Mouse (Mus musculus) heart, postnatal 0 days (tissue): ENCODE measurements around the gene Gm37240. TPM values are rescaled to one million over a fixed set of nuclear protein-coding genes. Genes with fewer than 3 reads are reported as not detected.

Experiments
- ATAC-seq: fragments of 200-750 bp; cut with Nextera tagmentation; 2 replicates; pipeline ENCODE4 v1.8.0; 2017; ENCODE audit warnings: low read depth, moderate number of reproducible peaks, moderate library complexity; ENCODE audit not compliant: insufficient read depth
- DNase-seq: peaks from one replicate; pipeline ENCODE4 v3.0.0-alpha.2; 2016; ENCODE audit warnings: low spot score
- H3K27ac ChIP-seq: fragments of 300-500 bp; sonication (generic); 2 replicates; pipeline ENCODE4 v1.5.1; 2014; ENCODE audit warnings: low read depth, mild to moderate bottlenecking
- H3K27me3 ChIP-seq: fragments of 300-500 bp; sonication (generic); 2 replicates; pipeline ENCODE4 v1.6.1; 2014; ENCODE audit warnings: low read length, mixed read lengths; ENCODE audit not compliant: control insufficient read depth, insufficient read depth
- H3K36me3 ChIP-seq: fragments of 300-500 bp; sonication (generic); replicated peaks from 2 replicates; pipeline ENCODE4 v1.6.1; 2014; ENCODE audit warnings: low read length, mixed read lengths; ENCODE audit not compliant: control insufficient read depth, insufficient read depth
- H3K4me1 ChIP-seq: fragments of 300-500 bp; sonication (generic); 2 replicates; pipeline ENCODE4 v1.6.1; 2014; ENCODE audit warnings: antibody characterized with exemption; ENCODE audit not compliant: control insufficient read depth, insufficient read depth
- H3K4me2 ChIP-seq: fragments of 300-500 bp; sonication (generic); 2 replicates; pipeline ENCODE4 v1.6.1; 2014; ENCODE audit warnings: low read depth, mild to moderate bottlenecking, low read length, moderate library complexity
- H3K4me3 ChIP-seq: fragments of 300-500 bp; sonication (generic); 2 replicates; pipeline ENCODE4 v1.5.1; 2014; ENCODE audit warnings: low read depth, low read length
- H3K9ac ChIP-seq: fragments of 300-500 bp; sonication (generic); replicated peaks from 2 replicates; pipeline ENCODE4 v1.6.1; 2014; ENCODE audit warnings: low read depth, low read length, mixed read lengths
- H3K9me3 ChIP-seq: fragments of 300-500 bp; sonication (generic); replicated peaks from 2 replicates; pipeline ENCODE4 v1.6.1; 2016; ENCODE audit warnings: low read length; ENCODE audit not compliant: control insufficient read depth
- CTCF ChIP-seq: IDR thresholded peaks from 2 replicates; pipeline ENCODE4 v1.5.1; 2016; ENCODE audit warnings: antibody characterized with exemption, control low read depth, low read depth
- EP300 ChIP-seq: IDR thresholded peaks from 2 replicates; pipeline ENCODE4 v1.6.1; 2016; ENCODE audit warnings: antibody characterized with exemption, low read depth
- WGBS: fragments of 180-500 bp; shearing (Covaris S2); extraction: QIAGEN DNeasy Blood & Tissue Kit; methylation state at CpG from one replicate; pipeline ENCODE4 v1.1.7; 2014; 5-methylcytosine and 5-hydroxymethylcytosine counted together
- polyA plus RNA-seq: library from polyadenylated mRNA; unstranded; fragments of >200 nt; fragmentation: Nextera tagmentation; extraction: Ambion mirVana; gene quantifications from 2 replicates; pipeline ENCODE4 v1.2.1, GENCODE M21; 2015
- total RNA-seq: library from RNA; depleted of rRNA; stranded (reverse); fragments of >200 nt; gene quantifications from 2 replicates; pipeline ENCODE4 v1.2.3, GENCODE M21; 2014; ENCODE audit warnings: low replicate concordance

Gene Gm37240
- total and polyA plus RNA-seq, 2 experiments from 2014 or later = 21.7 to 72.1 TPM

GRCm38 (mm10) chr3:85417663-85418062, 469.7 kb downstream of the Gm37240 start:
- DNase-seq (no peak), ATAC-seq (no peak)
- H3K4me3 ChIP-seq = no peak overlapping the region
- no peak overlapping the region for H3K9ac ChIP-seq
- no peak overlapping the region for H3K27ac ChIP-seq
- H3K9me3 ChIP-seq = no peaks in the 10 kb centered on the region
- H3K4me1 ChIP-seq = no peaks in the 10 kb centered on the region
- no peak for TF ChIP-seq EP300
- 79% methylated on average over 4 of the region's 4 CpGs for WGBS
- H3K27me3 ChIP-seq = no peaks in the 10 kb centered on the region
- H3K4me2 ChIP-seq = no peak overlapping the region
- H3K36me3 ChIP-seq = no peaks in the 10 kb centered on the region

- peaks cover 19% of the 10 kb centered on the region for H3K9me3 ChIP-seq
- no peaks in the 10 kb centered on the region for H3K36me3 ChIP-seq
- no peak for DNase-seq
- no peak overlapping the region for H3K9ac ChIP-seq
- H3K27ac ChIP-seq = no peak overlapping the region
- no peaks in the 10 kb centered on the region for H3K27me3 ChIP-seq
- no peak for ATAC-seq
- no peak overlapping the region for H3K4me2 ChIP-seq
- no peaks in the 10 kb centered on the region for H3K4me1 ChIP-seq
- no peak overlapping the region for H3K4me3 ChIP-seq
- TF ChIP-seq EP300 = no peak
- no peak for TF ChIP-seq CTCF
Observed at GRCm38 (mm10) chr3:85398841-85399240, 488.5 kb downstream of the Gm37240 start.

- 88% methylated on average over 1 of the region's 1 CpGs for WGBS
- ATAC-seq (no peak), DNase-seq (no peak)
- Histone ChIP-seq H3K9me3 (peaks cover 19% of the 10 kb centered on the region), H3K4me3 (no peak overlapping the region), H3K36me3 (no peaks in the 10 kb centered on the region), H3K27ac (no peak overlapping the region), H3K4me2 (no peak overlapping the region), H3K27me3 (no peaks in the 10 kb centered on the region), H3K4me1 (no peaks in the 10 kb centered on the region), H3K9ac (no peak overlapping the region)
- no peak for TF ChIP-seq CTCF
- TF ChIP-seq EP300 = no peak
Observed at GRCm38 (mm10) chr3:85398483-85398835, 488.9 kb downstream of the Gm37240 start.

- no peak overlapping the region for H3K27ac ChIP-seq
- H3K4me2 ChIP-seq = no peak overlapping the region
- DNase-seq (no peak), ATAC-seq (no peak)
- H3K9ac ChIP-seq = no peak overlapping the region
- no peak overlapping the region for H3K4me3 ChIP-seq
- TF ChIP-seq CTCF (no peak), EP300 (no peak)
- H3K27me3 ChIP-seq = no peaks in the 10 kb centered on the region
- peaks cover 19% of the 10 kb centered on the region for H3K9me3 ChIP-seq
- no peaks in the 10 kb centered on the region for H3K36me3 ChIP-seq
- no peaks in the 10 kb centered on the region for H3K4me1 ChIP-seq
Observed at GRCm38 (mm10) chr3:85397816-85398482, 489.4 kb downstream of the Gm37240 start.

GRCm38 (mm10) chr3:85393395-85393794, 493.9 kb downstream of the Gm37240 start:
- peaks cover 19% of the 10 kb centered on the region for H3K9me3 ChIP-seq
- H3K27me3 ChIP-seq = no peaks in the 10 kb centered on the region
- no peaks in the 10 kb centered on the region for H3K36me3 ChIP-seq
- no peak for DNase-seq
- H3K4me2 ChIP-seq = no peak overlapping the region
- H3K27ac ChIP-seq = no peak overlapping the region
- no peak for TF ChIP-seq EP300
- no peak for TF ChIP-seq CTCF
- no peak overlapping the region for H3K4me3 ChIP-seq
- H3K9ac ChIP-seq = no peak overlapping the region
- H3K4me1 ChIP-seq = no peaks in the 10 kb centered on the region
- WGBS = 91% methylated on average over 3 of the region's 3 CpGs
- ATAC-seq = no peak

- H3K27me3 ChIP-seq = no peaks in the 10 kb centered on the region
- H3K9ac ChIP-seq = no peak overlapping the region
- DNase-seq (peak; percentile 69), ATAC-seq (peak; percentile 75)
- H3K36me3 ChIP-seq = no peaks in the 10 kb centered on the region
- H3K9me3 ChIP-seq = peaks cover 15% of the 10 kb centered on the region
- TF ChIP-seq CTCF (no peak), EP300 (peak; percentile 78; the same call in 1 of the 2 replicates)
- WGBS = 53% methylated on average over 6 of the region's 6 CpGs
- no peak overlapping the region for H3K4me3 ChIP-seq
- peak overlapping the region; percentile 53 for H3K27ac ChIP-seq
- H3K4me1 ChIP-seq = no peaks in the 10 kb centered on the region; the same call in 1 of the 2 replicates
- H3K4me2 ChIP-seq = no peak overlapping the region
Observed at GRCm38 (mm10) chr3:85391756-85392155, 495.6 kb downstream of the Gm37240 start.
